Mouse (Mus musculus): ENCODE results near the gene Htr6.
A peak's percentile ranks its signal among the peaks of the same experiment; 100 is the strongest.

Htr6 gene

GRCm38 (mm10) chr4:139043600-139043999, 31.8 kb downstream of the Htr6 start:
- DNase-seq: no peak

- no peak for DNase-seq
Measured at GRCm38 (mm10) chr4:139042611-139043010, 32.8 kb downstream of the Htr6 start.

- no peak for DNase-seq
Measured at GRCm38 (mm10) chr4:139040084-139040839, 35.1 kb downstream of the Htr6 start.

DNA sequence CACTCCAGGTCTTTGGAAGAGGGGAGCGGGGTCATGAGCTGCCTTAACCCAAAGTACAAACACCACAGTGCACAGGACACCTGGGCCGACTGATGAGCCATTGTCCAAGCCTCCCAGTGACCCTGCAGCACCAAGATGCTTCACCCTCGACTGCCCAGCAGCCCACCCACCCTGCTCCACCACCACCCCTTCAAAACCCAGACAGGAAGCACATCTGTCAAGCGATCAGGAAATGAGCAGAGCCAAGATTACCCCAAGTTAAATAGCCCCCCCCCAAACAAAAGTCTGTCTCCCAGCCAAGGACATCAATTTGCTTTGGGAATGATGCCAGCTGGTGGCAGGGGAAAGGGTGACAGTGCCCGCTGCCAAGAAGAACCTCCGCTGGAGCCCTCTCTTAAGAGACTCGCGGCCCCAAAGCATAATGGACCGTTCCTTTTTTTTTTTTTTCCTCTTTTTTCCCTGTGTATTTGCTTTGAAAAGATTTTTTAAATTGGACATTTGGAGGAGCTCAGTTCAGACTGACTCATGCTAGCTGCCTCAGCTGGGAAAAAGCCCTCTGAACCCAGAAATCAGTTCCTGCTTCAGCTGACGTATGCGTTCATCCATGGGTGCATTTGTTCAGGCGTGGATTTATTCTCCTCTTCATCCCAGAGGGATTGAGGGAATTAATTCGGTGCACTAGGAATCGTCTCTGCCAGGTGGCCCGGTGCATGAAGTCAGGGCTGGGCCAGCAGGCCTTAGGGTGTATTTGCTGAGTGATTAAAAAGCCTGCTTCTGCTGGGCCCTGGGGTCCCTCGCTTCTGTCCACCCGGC, 37.4 kb downstream of the Htr6 start:
- peak; percentile 26 for DNase-seq

DNA sequence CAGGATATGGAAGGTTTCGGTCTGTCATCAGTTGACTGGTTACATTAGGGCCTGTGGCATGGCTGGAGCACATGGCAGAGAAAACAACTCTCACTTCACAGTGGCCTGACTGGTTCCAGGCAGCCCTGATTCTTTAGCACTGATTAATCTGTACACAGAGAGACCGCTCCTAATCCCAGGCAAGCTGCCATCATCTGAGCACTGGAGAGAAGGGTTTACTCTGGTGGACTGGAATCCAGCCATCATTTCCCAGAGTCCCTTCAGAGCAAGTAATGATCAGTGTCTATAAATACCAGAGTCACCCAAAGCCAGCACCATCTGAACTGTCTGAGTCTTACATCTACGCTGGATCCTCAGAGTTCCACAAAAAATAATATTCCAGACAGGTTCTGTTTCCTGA, 39.6 kb downstream of the Htr6 start:
- peak; percentile 11 for DNase-seq

DNA sequence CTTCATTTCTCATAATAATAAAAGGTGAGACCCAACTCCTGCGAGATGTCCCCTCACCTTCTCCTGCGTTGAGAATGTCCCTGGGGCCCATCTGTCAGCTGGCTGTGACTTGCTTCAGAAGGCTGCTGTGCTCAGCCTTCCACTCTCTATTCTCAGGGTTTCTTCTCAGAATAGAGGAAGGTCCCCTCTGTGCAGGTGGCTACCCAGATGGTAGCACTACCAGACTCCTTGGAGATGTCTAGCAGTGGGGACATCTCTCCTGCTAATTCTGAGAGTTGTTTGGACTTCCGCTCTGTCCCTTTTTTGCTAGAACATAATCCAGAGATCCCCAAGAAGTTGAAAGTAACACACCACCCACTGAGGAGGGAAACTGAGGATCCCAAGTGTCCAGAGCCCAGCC, 40.4 kb downstream of the Htr6 start:
- no peak for DNase-seq

- no peak for DNase-seq
Measured at GRCm38 (mm10) chr4:139034540-139034939, 40.8 kb downstream of the Htr6 start.

DNA sequence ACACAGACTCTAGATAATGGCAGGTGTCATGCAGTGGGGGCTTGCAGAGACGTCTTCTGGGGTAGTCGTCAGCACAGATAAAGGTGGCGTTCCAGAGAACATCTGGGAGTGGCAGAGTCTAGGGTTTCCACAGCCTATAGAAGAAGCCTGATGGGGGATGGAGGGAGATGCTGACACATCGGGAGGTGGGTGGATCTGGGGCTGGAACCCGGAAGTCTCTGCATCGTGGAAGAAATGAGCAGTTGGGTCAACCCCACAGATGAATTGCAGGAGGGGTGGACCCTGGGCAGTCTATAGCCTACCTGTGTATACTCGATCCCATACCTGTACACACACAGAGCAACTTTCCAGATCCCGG, 41.4 kb downstream of the Htr6 start:
- no peak for DNase-seq

GRCm38 (mm10) chr4:139033263-139034009, 41.9 kb downstream of the Htr6 start:
- DNase-seq: no peak

- DNase-seq: no peak
Measured at GRCm38 (mm10) chr4:139032521-139032920, 42.8 kb downstream of the Htr6 start.

DNA sequence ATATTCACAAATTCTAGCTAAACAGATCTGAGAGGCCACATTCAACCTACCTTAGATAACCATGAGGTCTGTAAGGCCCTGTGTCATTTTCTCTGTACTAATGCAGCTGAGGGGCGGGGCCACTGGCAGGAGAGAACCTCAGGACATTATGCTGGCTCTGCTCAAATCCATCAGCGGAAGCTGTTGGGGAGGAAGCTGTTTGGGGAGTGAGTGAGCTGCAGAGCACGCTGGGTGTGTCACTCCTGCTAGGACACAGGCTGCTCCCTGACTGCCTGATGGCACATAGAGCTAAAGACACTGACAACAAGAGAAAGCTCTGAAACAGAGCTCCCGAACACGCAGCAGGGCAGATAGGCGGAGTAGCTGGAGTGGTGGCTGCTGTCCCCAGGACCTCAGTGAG, 44.7 kb downstream of the Htr6 start:
- DNase-seq: no peak

DNA sequence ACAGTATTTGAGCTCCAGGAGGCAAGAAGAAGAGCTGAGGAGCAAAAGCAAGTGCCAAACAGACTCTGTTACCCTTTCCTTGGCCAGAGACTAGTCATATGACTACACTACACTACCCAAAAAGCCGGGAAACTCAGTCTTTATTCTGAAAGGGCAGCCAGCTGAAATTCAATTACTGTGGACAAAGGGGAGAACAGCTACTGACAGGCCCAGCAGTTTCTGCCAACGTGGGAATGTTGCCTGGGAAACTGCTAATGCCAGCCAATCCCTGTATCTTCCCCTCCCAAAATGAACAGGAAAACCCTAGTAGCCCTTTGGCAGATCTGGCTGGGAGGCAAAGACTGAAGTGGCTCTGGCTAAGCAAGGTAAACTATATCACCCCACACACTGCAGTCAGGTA, 51.0 kb downstream of the Htr6 start:
- no peak for DNase-seq

- no peak for DNase-seq
Measured at GRCm38 (mm10) chr4:139020385-139020784, 55.0 kb downstream of the Htr6 start.

DNA sequence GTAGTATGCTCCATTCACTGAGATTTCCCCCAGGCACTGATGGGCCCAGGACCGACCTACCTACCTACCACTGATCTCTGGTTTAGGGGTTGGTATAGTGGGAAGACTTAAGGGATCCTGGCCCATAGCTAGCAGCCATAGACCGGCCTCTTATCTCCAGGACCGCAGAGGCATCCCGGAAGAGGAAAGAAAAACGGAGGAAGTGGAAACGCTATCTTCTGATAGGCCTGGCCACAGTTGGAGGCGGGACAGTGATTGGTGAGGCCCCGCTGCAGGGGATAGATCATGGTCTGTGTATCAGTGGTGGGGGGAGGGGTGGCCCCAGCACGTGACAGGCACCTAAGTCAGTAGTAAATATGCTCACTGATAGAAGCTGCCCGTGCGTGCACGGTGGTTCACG, 56.0 kb downstream of the Htr6 start:
- DNase-seq: no peak

GRCm38 (mm10) chr4:139018976-139019375, 56.4 kb downstream of the Htr6 start:
- no peak for DNase-seq

GRCm38 (mm10) chr4:139018388-139018787, 57.0 kb downstream of the Htr6 start:
- no peak for DNase-seq

DNA sequence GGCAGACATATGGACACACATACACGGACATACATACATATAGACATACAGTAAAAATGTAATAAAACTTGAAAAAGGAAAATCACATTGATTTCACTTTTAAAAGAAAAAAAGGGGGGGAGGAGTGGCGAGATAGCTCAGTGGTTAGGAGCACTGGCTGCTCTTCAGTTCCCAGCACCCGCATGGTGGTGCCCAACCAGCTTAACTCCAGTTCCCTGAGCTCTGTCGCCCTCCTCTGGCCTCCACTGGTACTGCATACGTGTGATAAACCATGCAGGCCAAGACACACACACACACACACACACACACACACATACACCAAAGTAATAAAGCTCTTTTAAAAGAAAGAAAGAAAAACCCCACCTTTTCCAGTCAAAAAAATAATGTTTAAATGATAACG, 60.6 kb downstream of the Htr6 start:
- no peak for DNase-seq

DNA sequence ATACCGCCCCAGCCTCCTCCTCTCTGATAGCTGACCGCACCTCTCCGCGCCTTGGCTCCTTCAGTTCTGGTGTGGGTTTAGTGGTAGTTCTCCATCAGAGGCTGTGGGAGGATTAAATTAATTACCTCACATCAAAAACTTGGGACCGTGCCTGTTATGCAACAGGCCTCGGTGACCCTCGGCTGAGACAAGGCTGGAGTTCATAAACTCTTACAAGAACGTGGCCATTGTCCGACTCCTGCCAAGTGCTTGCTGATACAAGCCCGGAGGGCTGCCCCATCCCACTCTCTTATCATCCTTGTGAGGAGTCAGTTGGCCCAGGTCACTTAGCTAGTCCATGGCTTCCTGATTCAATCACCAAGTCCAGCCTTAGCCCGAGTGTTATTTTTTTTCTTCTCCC, 62.1 kb downstream of the Htr6 start:
- DNase-seq: no peak

GRCm38 (mm10) chr4:139011201-139011702, 64.1 kb downstream of the Htr6 start:
- no peak for DNase-seq

All from lung, postnatal 14 days (tissue).